Mouse (Mus musculus) lung, embryonic 14.5 days (tissue): ENCODE data around the gene Gbe1. TPM values are rescaled to one million over a fixed set of nuclear protein-coding genes. Genes with fewer than 3 reads are reported as not detected.

ENCODE experiments used
- ATAC-seq: fragments of 200-750 bp; cut with Nextera tagmentation; 2 replicates; pipeline ENCODE4 v1.8.0; 2017; ENCODE audit warnings: mild to moderate bottlenecking, moderate TSS enrichment, moderate library complexity; ENCODE audit not compliant: insufficient read depth
- DNase-seq: peaks from one replicate; pipeline ENCODE4 v3.0.0-alpha.2; 2015
- H3K27ac ChIP-seq: fragments of 300-500 bp; sonication (generic); 2 replicates; pipeline ENCODE4 v1.5.1; 2014; ENCODE audit warnings: low read depth, mild to moderate bottlenecking, moderate library complexity
- H3K27me3 ChIP-seq: fragments of 300-500 bp; sonication (generic); 2 replicates; pipeline ENCODE4 v1.6.1; 2014; ENCODE audit warnings: low read length, control low read depth; ENCODE audit not compliant: insufficient read depth
- H3K36me3 ChIP-seq: fragments of 300-500 bp; sonication (generic); 2 replicates; pipeline ENCODE4 v1.6.1; 2014; ENCODE audit warnings: control low read depth; ENCODE audit not compliant: insufficient read depth
- H3K4me1 ChIP-seq: fragments of 300-500 bp; sonication (generic); 2 replicates; pipeline ENCODE4 v1.6.1; 2014; ENCODE audit warnings: antibody characterized with exemption, control low read depth; ENCODE audit not compliant: insufficient read depth
- H3K4me2 ChIP-seq: fragments of 300-500 bp; sonication (generic); 2 replicates; pipeline ENCODE4 v1.6.1; 2014; ENCODE audit warnings: mild to moderate bottlenecking
- H3K4me3 ChIP-seq: fragments of 300-500 bp; sonication (generic); 2 replicates; pipeline ENCODE4 v1.5.1; 2014; ENCODE audit warnings: low read depth, low read length
- H3K9ac ChIP-seq: fragments of 300-500 bp; sonication (generic); 2 replicates; pipeline ENCODE4 v1.6.1; 2014
- H3K9me3 ChIP-seq: fragments of 300-500 bp; sonication (generic); 2 replicates; pipeline ENCODE4 v1.6.1; 2016; ENCODE audit warnings: low read depth, low read length, control low read depth
- CTCF ChIP-seq: IDR thresholded peaks from 2 replicates; pipeline ENCODE4 v1.5.1; 2016; ENCODE audit warnings: antibody characterized with exemption, low read depth
- WGBS: fragments of 180-500 bp; shearing (Covaris S2); extraction: QIAGEN DNeasy Blood & Tissue Kit; methylation state at CpG from one replicate; pipeline ENCODE4 v1.1.7; 2014; 5-methylcytosine and 5-hydroxymethylcytosine counted together
- polyA plus RNA-seq: library from polyadenylated mRNA; unstranded; fragments of >200 nt; fragmentation: Nextera tagmentation; extraction: Ambion mirVana; gene quantifications from 2 replicates; pipeline ENCODE4 v1.2.1, GENCODE M21; 2014

Gene Gbe1
- polyA plus RNA-seq, 1 experiment from 2014 or later, result 19.1 TPM

GRCm38 (mm10) chr16:70522861-70523260, 209.1 kb downstream of the Gbe1 start:
- DNase-seq, result no peak
- WGBS, result 79% methylated on average over 2 of the region's 2 CpGs
- H3K9me3 ChIP-seq, result no peaks in the 10 kb centered on the region
- no peak for TF ChIP-seq CTCF
- no peaks in the 10 kb centered on the region for H3K36me3 ChIP-seq
- no peak overlapping the region for H3K4me2 ChIP-seq
- no peaks in the 10 kb centered on the region for H3K27me3 ChIP-seq
- no peak for ATAC-seq
- no peak overlapping the region for H3K4me3 ChIP-seq
- H3K27ac ChIP-seq, result no peak overlapping the region
- H3K4me1 ChIP-seq, result no peaks in the 10 kb centered on the region
- no peak overlapping the region for H3K9ac ChIP-seq

- H3K9me3 ChIP-seq, result no peaks in the 10 kb centered on the region
- WGBS, result 76% methylated on average over 8 of the region's 8 CpGs
- TF ChIP-seq CTCF, result no peak
- DNase-seq (no peak), ATAC-seq (no peak)
- H3K4me1 ChIP-seq, result no peaks in the 10 kb centered on the region
- H3K4me2 ChIP-seq, result no peak overlapping the region
- no peak overlapping the region for H3K9ac ChIP-seq
- H3K36me3 ChIP-seq, result no peaks in the 10 kb centered on the region
- no peak overlapping the region for H3K4me3 ChIP-seq
- H3K27ac ChIP-seq, result no peak overlapping the region
- no peaks in the 10 kb centered on the region for H3K27me3 ChIP-seq
Measured at GRCm38 (mm10) chr16:70523566-70523965, 209.8 kb downstream of the Gbe1 start.

- no peak overlapping the region for H3K27ac ChIP-seq
- DNase-seq, result no peak
- 72% methylated on average over 4 of the region's 4 CpGs for WGBS
- no peaks in the 10 kb centered on the region for H3K27me3 ChIP-seq
- no peaks in the 10 kb centered on the region for H3K4me1 ChIP-seq
- no peak overlapping the region for H3K4me3 ChIP-seq
- H3K9ac ChIP-seq, result no peak overlapping the region
- no peak overlapping the region for H3K4me2 ChIP-seq
- no peak for TF ChIP-seq CTCF
- H3K9me3 ChIP-seq, result no peaks in the 10 kb centered on the region
- no peak for ATAC-seq
- H3K36me3 ChIP-seq, result no peaks in the 10 kb centered on the region
Measured at GRCm38 (mm10) chr16:70524273-70524672, 210.5 kb downstream of the Gbe1 start.

- no peak overlapping the region for H3K4me2 ChIP-seq
- no peaks in the 10 kb centered on the region for H3K27me3 ChIP-seq
- no peaks in the 10 kb centered on the region for H3K36me3 ChIP-seq
- DNase-seq (no peak), ATAC-seq (no peak)
- no peak overlapping the region for H3K9ac ChIP-seq
- WGBS, result 84% methylated on average over 8 of the region's 8 CpGs
- no peak overlapping the region for H3K27ac ChIP-seq
- H3K4me3 ChIP-seq, result no peak overlapping the region
- no peaks in the 10 kb centered on the region for H3K4me1 ChIP-seq
- H3K9me3 ChIP-seq, result no peaks in the 10 kb centered on the region
- no peak for TF ChIP-seq CTCF
Measured at GRCm38 (mm10) chr16:70527224-70527623, 213.5 kb downstream of the Gbe1 start.

GRCm38 (mm10) chr16:70535224-70535623, 221.5 kb downstream of the Gbe1 start:
- H3K27me3 ChIP-seq, result no peaks in the 10 kb centered on the region
- H3K9ac ChIP-seq, result no peak overlapping the region
- H3K36me3 ChIP-seq, result no peaks in the 10 kb centered on the region
- H3K9me3 ChIP-seq, result no peaks in the 10 kb centered on the region
- peak; percentile 81; the same call in 1 of the 2 replicates for ATAC-seq
- no peak overlapping the region for H3K27ac ChIP-seq
- H3K4me2 ChIP-seq, result no peak overlapping the region
- DNase-seq, result peak; percentile 67
- no peak overlapping the region for H3K4me3 ChIP-seq
- H3K4me1 ChIP-seq, result no peaks in the 10 kb centered on the region
- 49% methylated on average over 2 of the region's 2 CpGs for WGBS
- TF ChIP-seq CTCF, result no peak

GRCm38 (mm10) chr16:70550835-70551234, 237.1 kb downstream of the Gbe1 start:
- H3K27ac ChIP-seq, result no peak overlapping the region
- H3K9ac ChIP-seq, result no peak overlapping the region
- no peak overlapping the region for H3K4me2 ChIP-seq
- 33% methylated on average over 3 of the region's 3 CpGs for WGBS
- no peak overlapping the region for H3K4me3 ChIP-seq
- ATAC-seq (no peak), DNase-seq (no peak)
- H3K27me3 ChIP-seq, result no peaks in the 10 kb centered on the region
- no peak for TF ChIP-seq CTCF
- H3K4me1 ChIP-seq, result no peaks in the 10 kb centered on the region
- H3K9me3 ChIP-seq, result no peaks in the 10 kb centered on the region
- no peaks in the 10 kb centered on the region for H3K36me3 ChIP-seq

- Histone ChIP-seq H3K36me3 (no peaks in the 10 kb centered on the region), H3K9me3 (no peaks in the 10 kb centered on the region), H3K27me3 (no peaks in the 10 kb centered on the region), H3K9ac (no peak overlapping the region), H3K27ac (no peak overlapping the region), H3K4me1 (no peaks in the 10 kb centered on the region), H3K4me3 (no peak overlapping the region), H3K4me2 (no peak overlapping the region)
- WGBS, result 80% methylated on average over 10 of the region's 10 CpGs
- no peak for ATAC-seq
- DNase-seq, result no peak
- no peak for TF ChIP-seq CTCF
Measured at GRCm38 (mm10) chr16:70561635-70562348, 248.0 kb downstream of the Gbe1 start.
